Mouse (Mus musculus) thymus, adult 2 months (tissue): ENCODE measurements around the gene Tma7. TPM values are rescaled to one million over a fixed set of nuclear protein-coding genes. Genes with fewer than 3 reads are reported as not detected.
A peak's percentile ranks its signal among the peaks of the same experiment; 100 is the strongest.

Experiments
- DNase-seq: peaks from one replicate; pipeline ENCODE4 v3.0.0; 2021
- H3K27ac ChIP-seq: fragments of 200-500 bp; 2 replicates; pipeline ENCODE4 v1.5.1; 2012; ENCODE audit warnings: low read length, control low read depth; ENCODE audit not compliant: control insufficient read depth, insufficient read depth
- H3K27me3 ChIP-seq: fragments of 200-500 bp; 2 replicates; pipeline ENCODE4 v1.6.1; 2012; ENCODE audit warnings: mild to moderate bottlenecking, low read length, moderate library complexity, mixed read lengths; ENCODE audit not compliant: control insufficient read depth, insufficient read depth
- H3K36me3 ChIP-seq: fragments of 200-500 bp; 2 replicates; pipeline ENCODE4 v1.6.1; 2012; ENCODE audit warnings: mild to moderate bottlenecking, low read length, moderate library complexity; ENCODE audit not compliant: control insufficient read depth, insufficient read depth
- H3K4me1 ChIP-seq: fragments of 200-500 bp; replicated peaks from 2 replicates; pipeline ENCODE4 v1.6.1; 2012; ENCODE audit warnings: low read length; ENCODE audit not compliant: control insufficient read depth, insufficient read depth
- H3K4me3 ChIP-seq: fragments of 200-500 bp; 2 replicates; pipeline ENCODE4 v1.5.1; 2012; ENCODE audit warnings: mild to moderate bottlenecking, low read length, control low read depth, moderate library complexity; ENCODE audit not compliant: control insufficient read depth, insufficient read depth
- CTCF ChIP-seq: fragments of 200-500 bp; IDR thresholded peaks from 2 replicates; pipeline ENCODE4 v1.5.1; 2012; ENCODE audit warnings: mild to moderate bottlenecking, control low read depth, low read length, moderate library complexity, borderline replicate concordance; ENCODE audit not compliant: control insufficient read depth, poor library complexity, insufficient read depth; ENCODE audit errors: extremely low read depth
- POLR2A ChIP-seq: fragments of 200-500 bp; IDR thresholded peaks from 2 replicates; pipeline ENCODE4 v1.6.1; 2012; ENCODE audit warnings: mild to moderate bottlenecking, low read length, control low read depth, moderate library complexity; ENCODE audit not compliant: control insufficient read depth, poor library complexity, insufficient read depth; ENCODE audit errors: extremely low read depth
- WGBS: fragments of 180-500 bp; shearing (Covaris S2); methylation state at CpG from one replicate; pipeline ENCODE4 v1.1.7; 2018; 5-methylcytosine and 5-hydroxymethylcytosine counted together
- polyA plus RNA-seq: library from polyadenylated mRNA; depleted of rRNA; stranded (reverse); fragments of >200 nt; gene quantifications from 2 replicates; pipeline ENCODE4 v1.2.3, GENCODE M21; 2012

Tma7 gene
- polyA plus RNA-seq, 1 experiment: 52.2 TPM

GRCm38 (mm10) chr9:109094553-109095136 lies 12.3 kb upstream of the Tma7 start:
- 12% methylated on average over 21 of the region's 21 CpGs for WGBS
- H3K27me3 ChIP-seq: no peaks in the 10 kb centered on the region
- no peak overlapping the region; the same call in 1 of the 2 replicates for H3K27ac ChIP-seq
- no peaks in the 10 kb centered on the region for H3K36me3 ChIP-seq
- H3K4me1 ChIP-seq: peaks cover 17% of the 10 kb centered on the region
- no peak for TF ChIP-seq CTCF
- TF ChIP-seq POLR2A: no peak
- H3K4me3 ChIP-seq: peak overlapping the region; percentile 84
- no peak for DNase-seq

- 65% methylated on average over 11 of the region's 11 CpGs for WGBS
- H3K4me3 ChIP-seq: no peak overlapping the region
- DNase-seq: no peak
- no peak for TF ChIP-seq POLR2A
- no peak for TF ChIP-seq CTCF
- no peaks in the 10 kb centered on the region for H3K27me3 ChIP-seq
- H3K36me3 ChIP-seq: no peaks in the 10 kb centered on the region
- no peak overlapping the region for H3K27ac ChIP-seq
- H3K4me1 ChIP-seq: peaks cover 17% of the 10 kb centered on the region
These were observed 11.6 kb upstream of the Tma7 start for GRCm38 (mm10) chr9:109093786-109094552.

- no peak overlapping the region for H3K4me3 ChIP-seq
- TF ChIP-seq CTCF (no peak), POLR2A (no peak)
- no peak overlapping the region for H3K27ac ChIP-seq
- no peaks in the 10 kb centered on the region for H3K36me3 ChIP-seq
- DNase-seq: no peak
- H3K27me3 ChIP-seq: no peaks in the 10 kb centered on the region
- peaks cover 17% of the 10 kb centered on the region for H3K4me1 ChIP-seq
- WGBS: 95% methylated on average over 6 of the region's 6 CpGs
These were observed 10.4 kb upstream of the Tma7 start for GRCm38 (mm10) chr9:109092799-109093198.

- no peak for DNase-seq
- no peak overlapping the region for H3K4me3 ChIP-seq
- H3K4me1 ChIP-seq: peaks cover 17% of the 10 kb centered on the region
- H3K27ac ChIP-seq: no peak overlapping the region
- no peaks in the 10 kb centered on the region for H3K27me3 ChIP-seq
- 96% methylated on average over 8 of the region's 8 CpGs for WGBS
- TF ChIP-seq POLR2A: no peak
- no peak for TF ChIP-seq CTCF
- no peaks in the 10 kb centered on the region for H3K36me3 ChIP-seq
These were observed 9.4 kb upstream of the Tma7 start for GRCm38 (mm10) chr9:109091802-109092201.

GRCm38 (mm10) chr9:109090446-109090845 lies 8.1 kb upstream of the Tma7 start:
- Histone ChIP-seq H3K4me3 (no peak overlapping the region), H3K4me1 (peaks cover 9% of the 10 kb centered on the region), H3K36me3 (no peaks in the 10 kb centered on the region), H3K27ac (no peak overlapping the region), H3K27me3 (no peaks in the 10 kb centered on the region)
- no peak for TF ChIP-seq POLR2A
- TF ChIP-seq CTCF: no peak
- no peak for DNase-seq
- WGBS: 93% methylated on average over 15 of the region's 15 CpGs

GRCm38 (mm10) chr9:109087987-109088386 lies 5.6 kb upstream of the Tma7 start:
- Histone ChIP-seq H3K4me1 (peaks cover 3% of the 10 kb centered on the region), H3K36me3 (no peaks in the 10 kb centered on the region), H3K4me3 (no peak overlapping the region), H3K27me3 (no peaks in the 10 kb centered on the region), H3K27ac (no peak overlapping the region)
- TF ChIP-seq CTCF (no peak), POLR2A (no peak)
- 50% methylated on average over 5 of the region's 5 CpGs for WGBS
- no peak for DNase-seq
